Mouse (Mus musculus) intestine, postnatal 0 days (tissue): ENCODE measurements at regions not wholly inside any gene's neighbourhood (a gene's known extent, or its start where the extent isn't known, plus 50 kb on each side); places are given as distances from the start of the nearest gene placed in this dataset. TPM values are rescaled to one million over a fixed set of nuclear protein-coding genes. Genes with fewer than 3 reads are reported as not detected.
A peak's percentile ranks its signal among the peaks of the same experiment; 100 is the strongest.

Experiments
- ATAC-seq: fragments of 200-750 bp; cut with Nextera tagmentation; 2 replicates; pipeline ENCODE4 v1.8.0; 2017; ENCODE audit warnings: mild to moderate bottlenecking, moderate TSS enrichment, moderate library complexity
- H3K27ac ChIP-seq: fragments of 300-500 bp; sonication (generic); 2 replicates; pipeline ENCODE4 v1.5.1; 2014; ENCODE audit warnings: mild to moderate bottlenecking, low read depth, low read length, moderate library complexity
- H3K27me3 ChIP-seq: fragments of 300-500 bp; sonication (generic); replicated peaks from 2 replicates; pipeline ENCODE4 v1.6.1; 2014; ENCODE audit warnings: low read length, mixed read lengths; ENCODE audit not compliant: control insufficient read depth, insufficient read depth
- H3K36me3 ChIP-seq: fragments of 300-500 bp; sonication (generic); 2 replicates; pipeline ENCODE4 v1.6.1; 2014; ENCODE audit warnings: mild to moderate bottlenecking, moderate library complexity; ENCODE audit not compliant: control insufficient read depth, insufficient read depth
- H3K4me1 ChIP-seq: fragments of 300-500 bp; sonication (generic); replicated peaks from 2 replicates; pipeline ENCODE4 v1.6.1; 2014; ENCODE audit warnings: antibody characterized with exemption, low read length, mixed read lengths; ENCODE audit not compliant: control insufficient read depth, insufficient read depth
- H3K4me2 ChIP-seq: fragments of 300-500 bp; sonication (generic); replicated peaks from 2 replicates; pipeline ENCODE4 v1.6.1; 2014; ENCODE audit warnings: low read depth, mild to moderate bottlenecking, moderate library complexity
- H3K4me3 ChIP-seq: fragments of 300-500 bp; sonication (generic); 2 replicates; pipeline ENCODE4 v1.5.1; 2014; ENCODE audit warnings: low read depth, low read length
- H3K9ac ChIP-seq: fragments of 300-500 bp; sonication (generic); 2 replicates; pipeline ENCODE4 v1.6.1; 2014; ENCODE audit warnings: mild to moderate bottlenecking, low read depth, low read length
- H3K9me3 ChIP-seq: fragments of 300-500 bp; sonication (generic); 2 replicates; pipeline ENCODE4 v1.6.1; 2016; ENCODE audit warnings: mixed run types; ENCODE audit not compliant: control insufficient read depth
- CTCF ChIP-seq: sonication (generic); IDR thresholded peaks from 2 replicates; pipeline ENCODE4 v1.5.1; 2016; ENCODE audit warnings: low read depth, mild to moderate bottlenecking, control low read depth, antibody characterized with exemption, moderate library complexity
- WGBS: fragments of 180-500 bp; shearing (Covaris S2); extraction: QIAGEN DNeasy Blood & Tissue Kit; methylation state at CpG from one replicate; pipeline ENCODE4 v1.1.7; 2014; 5-methylcytosine and 5-hydroxymethylcytosine counted together
- microRNA-seq: library from miRNA; unstranded; fragments of <30 nt; microRNA quantifications from one replicate; pipeline ENCODE4, GENCODE M21; 2016

- no peak overlapping the region for H3K4me2 ChIP-seq
- H3K9me3 ChIP-seq, result no peaks in the 10 kb centered on the region
- 0 out of 2 replicates have a peak, but pooled peaks have one; percentile 31 for ATAC-seq
- H3K27ac ChIP-seq, result no peak overlapping the region
- no peak overlapping the region for H3K4me3 ChIP-seq
- H3K27me3 ChIP-seq, result no peaks in the 10 kb centered on the region
- TF ChIP-seq CTCF, result no peak
- H3K36me3 ChIP-seq, result no peaks in the 10 kb centered on the region
- H3K4me1 ChIP-seq, result no peaks in the 10 kb centered on the region
- WGBS, result 50% methylated on average over 1 of the region's 1 CpGs
- no peak overlapping the region for H3K9ac ChIP-seq
Observed at GRCm38 (mm10) chr6:133170548-133170947, 65.8 kb downstream of the Smim10l1 start.

- WGBS, result 67% methylated on average over 2 of the region's 2 CpGs
- no peaks in the 10 kb centered on the region for H3K36me3 ChIP-seq
- no peak for ATAC-seq
- TF ChIP-seq CTCF, result peak; percentile 42
- H3K4me1 ChIP-seq, result no peaks in the 10 kb centered on the region
- no peaks in the 10 kb centered on the region for H3K27me3 ChIP-seq
- H3K27ac ChIP-seq, result no peak overlapping the region
- no peak overlapping the region for H3K9ac ChIP-seq
- H3K9me3 ChIP-seq, result no peaks in the 10 kb centered on the region
- no peak overlapping the region for H3K4me2 ChIP-seq
- H3K4me3 ChIP-seq, result no peak overlapping the region
Observed at GRCm38 (mm10) chr6:133171286-133171685, 66.6 kb downstream of the Smim10l1 start.

GRCm38 (mm10) chr6:133206173-133206572, 85.8 kb upstream of the 5530400C23Rik start:
- H3K4me2 ChIP-seq, result no peak overlapping the region
- no peak overlapping the region for H3K4me3 ChIP-seq
- H3K9me3 ChIP-seq, result no peaks in the 10 kb centered on the region
- WGBS, result 3% methylated on average over 3 of the region's 3 CpGs
- ATAC-seq, result no peak
- no peak overlapping the region for H3K27ac ChIP-seq
- no peak overlapping the region for H3K9ac ChIP-seq
- peak; percentile 88 for TF ChIP-seq CTCF
- no peaks in the 10 kb centered on the region for H3K27me3 ChIP-seq
- H3K4me1 ChIP-seq, result no peaks in the 10 kb centered on the region
- no peaks in the 10 kb centered on the region for H3K36me3 ChIP-seq

Small RNA genes in the stretch of these regions (microRNA-seq; reads per million reads assigned to microRNA genes)
- not detected for gene Gm23403
- gene Gm25019, result not detected
